Mouse (Mus musculus) forebrain, embryonic 11.5 days (tissue): ENCODE data around the gene Txnrd3. TPM values are rescaled to one million over a fixed set of nuclear protein-coding genes. Genes with fewer than 3 reads are reported as not detected.

ENCODE experiments used
- ATAC-seq: fragments of 200-750 bp; cut with Nextera tagmentation; replicated peaks from 2 replicates; pipeline ENCODE4 v1.8.0; 2017; ENCODE audit warnings: moderate TSS enrichment; ENCODE audit not compliant: low FRiP score
- DNase-seq: peaks from one replicate; pipeline ENCODE4 v3.0.0-alpha.2; 2017; ENCODE audit warnings: low spot score
- H3K27ac ChIP-seq: fragments of 300-500 bp; sonication (generic); 2 replicates; pipeline ENCODE4 v1.5.1; 2014; ENCODE audit warnings: low read depth, low read length
- H3K27me3 ChIP-seq: fragments of 300-500 bp; sonication (generic); 2 replicates; pipeline ENCODE4 v1.6.1; 2014; ENCODE audit warnings: mild to moderate bottlenecking, low read length, mixed read lengths; ENCODE audit not compliant: control insufficient read depth, insufficient read depth
- H3K36me3 ChIP-seq: fragments of 300-500 bp; sonication (generic); 2 replicates; pipeline ENCODE4 v1.6.1; 2014; ENCODE audit warnings: mild to moderate bottlenecking, low read length, moderate library complexity, mixed read lengths; ENCODE audit not compliant: control insufficient read depth, insufficient read depth
- H3K4me1 ChIP-seq: fragments of 300-500 bp; sonication (generic); replicated peaks from 2 replicates; pipeline ENCODE4 v1.6.1; 2014; ENCODE audit warnings: low read length, mixed read lengths; ENCODE audit not compliant: control insufficient read depth, insufficient read depth
- H3K4me2 ChIP-seq: fragments of 300-500 bp; sonication (generic); 2 replicates; pipeline ENCODE4 v1.6.1; 2014; ENCODE audit warnings: low read depth, mild to moderate bottlenecking, low read length, moderate library complexity, mixed read lengths; ENCODE audit not compliant: severe bottlenecking
- H3K4me3 ChIP-seq: fragments of 300-500 bp; sonication (generic); 2 replicates; pipeline ENCODE4 v1.5.1; 2014; ENCODE audit warnings: low read depth, low read length
- H3K9ac ChIP-seq: fragments of 300-500 bp; sonication (generic); 2 replicates; pipeline ENCODE4 v1.6.1; 2014; ENCODE audit warnings: low read length
- H3K9me3 ChIP-seq: fragments of 300-500 bp; sonication (generic); 2 replicates; pipeline ENCODE4 v1.6.1; 2016; ENCODE audit warnings: low read length, mixed read lengths; ENCODE audit not compliant: control insufficient read depth
- WGBS: fragments of 180-500 bp; shearing (Covaris S2); extraction: QIAGEN DNeasy Blood & Tissue Kit; methylation state at CpG from one replicate; pipeline ENCODE4 v1.1.7; 2014; 5-methylcytosine and 5-hydroxymethylcytosine counted together
- polyA plus RNA-seq: library from polyadenylated mRNA; unstranded; fragments of >200 nt; fragmentation: Nextera tagmentation; extraction: Ambion mirVana; gene quantifications from 2 replicates; pipeline ENCODE4 v1.2.1, GENCODE M21; 2014

Txnrd3 gene
- polyA plus RNA-seq, 1 experiment from 2014 or later: 8.6 TPM

- Histone ChIP-seq H3K36me3 (no peaks in the 10 kb centered on the region), H3K4me1 (0 out of 2 replicates have a peak, but pooled peaks cover 3% of the 10 kb centered on the region), H3K4me3 (no peak overlapping the region), H3K9ac (no peak overlapping the region), H3K27me3 (no peaks in the 10 kb centered on the region), H3K9me3 (no peaks in the 10 kb centered on the region), H3K27ac (no peak overlapping the region), H3K4me2 (no peak overlapping the region)
- ATAC-seq (no peak), DNase-seq (peak; percentile 78)
- 36% methylated on average over 2 of the region's 2 CpGs for WGBS
These were observed 4.8 kb upstream of the Txnrd3 start for GRCm38 (mm10) chr6:89639025-89639424.

GRCm38 (mm10) chr6:89644271-89645075, 685 bp downstream of the Txnrd3 start:
- Histone ChIP-seq H3K9me3 (no peaks in the 10 kb centered on the region), H3K27ac (peak overlapping the region; percentile 76), H3K9ac (peak overlapping the region; percentile 59), H3K27me3 (no peaks in the 10 kb centered on the region), H3K36me3 (no peaks in the 10 kb centered on the region), H3K4me3 (peak overlapping the region; percentile 63), H3K4me2 (peak overlapping the region; percentile 86), H3K4me1 (0 out of 2 replicates have a peak, but pooled peaks cover 3% of the 10 kb centered on the region)
- DNase-seq (peak; percentile 95), ATAC-seq (peak; percentile 95)
- under 1% methylated on average over 41 of the region's 41 CpGs for WGBS

DNA sequence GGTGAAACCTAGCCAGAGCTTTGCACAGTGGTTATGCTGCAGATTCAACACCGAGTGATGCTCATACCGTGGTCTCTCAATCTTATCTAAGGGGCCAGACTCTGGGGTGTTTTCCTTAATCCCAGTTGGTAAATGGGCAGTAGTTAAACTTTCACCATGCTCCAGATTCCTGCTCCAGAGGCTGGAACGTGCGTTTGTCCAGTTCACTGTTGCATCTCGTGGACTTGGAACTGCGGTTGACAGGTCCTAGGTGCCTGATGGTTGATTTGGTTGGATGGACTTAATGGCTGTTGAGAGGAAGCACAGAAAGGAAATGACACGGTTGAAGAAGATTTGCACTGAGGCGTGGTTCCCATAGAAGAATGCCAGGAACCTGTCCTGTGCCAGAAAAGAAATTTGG, 6.1 kb downstream of the Txnrd3 start:
- Histone ChIP-seq H3K27ac (no peak overlapping the region), H3K9me3 (no peaks in the 10 kb centered on the region), H3K4me1 (no peaks in the 10 kb centered on the region), H3K36me3 (no peaks in the 10 kb centered on the region), H3K4me2 (no peak overlapping the region), H3K27me3 (no peaks in the 10 kb centered on the region), H3K9ac (no peak overlapping the region), H3K4me3 (no peak overlapping the region)
- DNase-seq: no peak
- ATAC-seq: no peak
- WGBS: 95% methylated on average over 8 of the region's 8 CpGs

GRCm38 (mm10) chr6:89651770-89652169, 8.0 kb downstream of the Txnrd3 start:
- Histone ChIP-seq H3K36me3 (no peaks in the 10 kb centered on the region), H3K4me2 (no peak overlapping the region), H3K4me3 (no peak overlapping the region), H3K4me1 (no peaks in the 10 kb centered on the region), H3K9ac (no peak overlapping the region), H3K27ac (no peak overlapping the region), H3K27me3 (no peaks in the 10 kb centered on the region), H3K9me3 (no peaks in the 10 kb centered on the region)
- ATAC-seq: no peak
- DNase-seq: no peak

DNA sequence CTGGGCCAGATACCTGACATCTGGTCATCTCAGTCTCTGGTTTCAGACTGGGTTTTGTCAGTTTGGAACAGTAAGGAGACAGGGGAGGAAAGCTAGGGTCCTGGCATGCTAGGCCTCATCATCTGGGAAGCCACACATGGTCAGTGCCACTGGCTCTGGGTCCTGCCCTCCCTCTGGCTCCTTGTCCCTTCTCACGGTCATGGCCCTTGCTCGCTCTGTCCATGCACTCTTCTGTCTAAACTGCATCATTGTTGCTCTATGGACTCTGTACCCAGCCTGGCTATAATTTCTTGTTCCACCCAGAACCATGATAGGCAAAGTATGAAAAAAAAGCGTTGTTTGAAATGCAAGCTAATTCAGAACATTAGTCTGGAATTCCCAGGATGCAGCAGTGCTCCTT, 11.2 kb downstream of the Txnrd3 start:
- WGBS: 91% methylated on average over 3 of the region's 3 CpGs
- Histone ChIP-seq H3K27me3 (no peaks in the 10 kb centered on the region), H3K9ac (no peak overlapping the region), H3K4me1 (no peaks in the 10 kb centered on the region), H3K27ac (no peak overlapping the region), H3K9me3 (no peaks in the 10 kb centered on the region), H3K4me3 (no peak overlapping the region), H3K36me3 (no peaks in the 10 kb centered on the region), H3K4me2 (no peak overlapping the region)
- ATAC-seq: no peak
- no peak for DNase-seq

GRCm38 (mm10) chr6:89658342-89658741, 14.6 kb downstream of the Txnrd3 start:
- Histone ChIP-seq H3K27me3 (no peaks in the 10 kb centered on the region), H3K9ac (no peak overlapping the region), H3K27ac (no peak overlapping the region), H3K9me3 (no peaks in the 10 kb centered on the region), H3K4me2 (no peak overlapping the region), H3K4me1 (no peaks in the 10 kb centered on the region), H3K36me3 (no peaks in the 10 kb centered on the region), H3K4me3 (no peak overlapping the region)
- WGBS: 90% methylated on average over 3 of the region's 3 CpGs
- ATAC-seq (no peak), DNase-seq (no peak)

DNA sequence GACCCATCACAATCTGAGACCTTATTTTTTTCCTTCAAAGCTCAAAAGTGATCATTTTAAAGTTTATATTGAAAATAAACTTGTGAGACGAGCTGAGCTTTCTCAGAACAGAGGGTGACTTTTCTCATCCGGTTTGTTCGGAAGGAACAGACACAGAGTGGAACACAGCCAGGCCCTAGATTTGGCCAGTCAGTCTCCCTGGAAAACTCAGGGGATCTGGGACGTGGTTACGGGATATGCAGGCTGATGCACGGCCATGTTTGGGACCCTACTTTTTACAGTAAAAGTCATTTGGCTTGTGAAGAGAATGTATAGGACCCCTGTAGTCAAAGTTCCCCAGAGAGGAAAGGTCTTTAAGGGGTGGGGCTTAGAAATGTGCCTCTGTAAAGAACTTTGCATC, 15.1 kb downstream of the Txnrd3 start:
- 88% methylated on average over 6 of the region's 6 CpGs for WGBS
- Histone ChIP-seq H3K4me1 (no peaks in the 10 kb centered on the region), H3K27me3 (no peaks in the 10 kb centered on the region), H3K4me2 (no peak overlapping the region), H3K9ac (no peak overlapping the region), H3K27ac (no peak overlapping the region), H3K4me3 (no peak overlapping the region), H3K36me3 (peaks cover 2% of the 10 kb centered on the region; the same call in 1 of the 2 replicates), H3K9me3 (no peaks in the 10 kb centered on the region)
- DNase-seq (no peak), ATAC-seq (no peak)

DNA sequence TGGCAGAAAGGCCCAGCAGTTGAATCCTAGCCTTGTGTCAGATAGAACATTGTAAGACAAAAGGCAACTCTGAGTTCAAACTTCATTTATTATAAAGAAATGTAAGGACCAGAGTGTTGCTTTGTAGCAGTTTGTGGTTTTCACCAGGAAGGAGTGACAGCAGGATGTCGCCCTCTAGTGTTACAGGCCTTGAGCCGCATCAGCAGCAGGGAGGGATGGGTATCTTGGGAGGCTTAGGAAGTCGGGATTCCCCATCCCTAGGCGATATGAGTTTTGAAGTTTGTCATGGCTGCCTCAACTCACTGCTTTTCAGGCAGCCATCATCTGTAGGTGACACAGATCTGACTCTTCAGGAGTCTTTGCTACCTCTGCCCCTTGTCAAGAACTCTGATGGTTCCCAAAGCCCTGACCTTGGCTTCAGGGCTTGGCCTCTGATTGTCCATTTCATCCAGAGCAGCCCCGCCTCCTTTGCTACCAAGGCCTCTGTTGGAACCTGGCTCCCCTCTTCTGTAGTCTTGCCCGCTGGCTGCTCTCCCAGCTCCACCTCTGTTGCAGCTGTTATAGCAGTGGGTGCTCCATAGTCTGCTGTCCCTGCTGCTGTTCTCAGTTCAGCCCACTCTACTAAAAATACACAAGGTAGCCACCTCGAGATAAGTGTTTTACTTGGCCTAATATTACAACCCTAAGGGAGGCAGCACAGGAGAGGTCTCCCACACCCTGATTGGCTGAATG, 16.1 kb downstream of the Txnrd3 start:
- Histone ChIP-seq H3K27ac (no peak overlapping the region), H3K4me1 (no peaks in the 10 kb centered on the region), H3K4me2 (no peak overlapping the region), H3K9ac (no peak overlapping the region), H3K36me3 (peaks cover 3% of the 10 kb centered on the region; the same call in 1 of the 2 replicates), H3K9me3 (no peaks in the 10 kb centered on the region), H3K4me3 (no peak overlapping the region), H3K27me3 (no peaks in the 10 kb centered on the region)
- WGBS: 37% methylated on average over 7 of the region's 7 CpGs
- ATAC-seq (no peak), DNase-seq (no peak)
